Mouse (Mus musculus) liver, adult 2 months (tissue): ENCODE measurements around the gene Dok5.

ENCODE experiments used
- CTCF ChIP-seq: fragments of 200-500 bp; IDR thresholded peaks from 2 replicates; pipeline ENCODE4 v1.5.1; 2011; ENCODE audit warnings: low read depth, low read length, control low read depth
- POLR2A ChIP-seq: fragments of 200-500 bp; IDR thresholded peaks from 2 replicates; pipeline ENCODE4 v1.6.1; 2011; ENCODE audit warnings: low read length, control low read depth; ENCODE audit not compliant: insufficient read depth; ENCODE audit errors: extremely low read depth

DNA sequence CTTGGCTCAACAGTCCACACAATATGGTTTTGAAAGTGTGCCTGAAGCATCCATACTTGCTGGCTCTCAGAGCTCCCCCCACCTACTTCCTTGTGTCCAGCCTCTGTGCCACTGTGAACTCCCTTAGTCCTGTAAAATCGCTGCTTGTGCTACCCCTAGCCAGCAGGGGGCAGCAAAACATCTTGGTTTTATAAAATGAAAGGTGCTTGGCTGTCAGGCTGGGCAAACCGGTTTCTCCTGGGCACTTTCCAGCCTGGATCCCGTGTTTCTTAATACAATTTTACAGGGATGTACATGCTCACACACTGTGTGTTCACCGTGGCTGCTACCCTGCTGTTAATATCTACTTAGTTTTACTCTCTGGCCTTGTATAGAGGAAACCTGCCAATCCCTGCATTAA is 145.9 kb downstream of the Dok5 start:
- TF ChIP-seq CTCF (peak; percentile 79), POLR2A (no peak)
